Mouse (Mus musculus) olfactory bulb, adult 2 months (tissue): ENCODE measurements around the gene Rab20. TPM values are rescaled to one million over a fixed set of nuclear protein-coding genes. Genes with fewer than 3 reads are reported as not detected.

ENCODE experiments used
- H3K27ac ChIP-seq: fragments of 200-500 bp; 2 replicates; pipeline ENCODE4 v1.5.1; 2012; ENCODE audit warnings: low read depth, low read length; ENCODE audit not compliant: insufficient read depth
- H3K4me1 ChIP-seq: fragments of 200-500 bp; 2 replicates; pipeline ENCODE4 v1.6.1; 2012; ENCODE audit warnings: low read length; ENCODE audit not compliant: control insufficient read depth, insufficient read depth
- H3K4me3 ChIP-seq: fragments of 200-500 bp; 2 replicates; pipeline ENCODE4 v1.5.1; 2012; ENCODE audit warnings: mild to moderate bottlenecking, low read depth, low read length, moderate library complexity; ENCODE audit not compliant: insufficient read depth
- CTCF ChIP-seq: fragments of 200-500 bp; IDR thresholded peaks from 2 replicates; pipeline ENCODE4 v1.5.1; 2012; ENCODE audit warnings: low read depth, mild to moderate bottlenecking, low read length, moderate library complexity; ENCODE audit not compliant: insufficient read depth
- POLR2A ChIP-seq: fragments of 200-500 bp; IDR thresholded peaks from 2 replicates; pipeline ENCODE4 v1.6.1; 2012; ENCODE audit warnings: mild to moderate bottlenecking, low read depth, low read length, moderate library complexity; ENCODE audit not compliant: insufficient read depth
- WGBS: fragments of 180-500 bp; shearing (Covaris S2); methylation state at CpG from one replicate; pipeline ENCODE4 v1.1.7; 2018; 5-methylcytosine and 5-hydroxymethylcytosine counted together
- polyA plus RNA-seq: library from polyadenylated mRNA; stranded (reverse); fragments of >200 nt; gene quantifications from 2 replicates; pipeline ENCODE4 v1.2.4, GENCODE M21; 2012; ENCODE audit warnings: low replicate concordance; ENCODE audit not compliant: missing spikeins, insufficient read depth, insufficient read length

Rab20 gene
- not detected in 2 replicates for polyA plus RNA-seq

- Histone ChIP-seq H3K27ac (no peak within 1 kb of the TSS), H3K4me1 (peaks cover 21% of the 10 kb centered on the region), H3K4me3 (peak within 1 kb of the TSS; percentile 43)
- WGBS = under 1% methylated on average over 69 of the region's 69 CpGs
- TF ChIP-seq CTCF (no peak), POLR2A (no peak)
Measured at GRCm38 (mm10) chr8:11477811-11478761, at the start of gene Rab20. TSS of gene Rab20 (minus strand) at chr8:11478710.

GRCm38 (mm10) chr8:11523331-11523730, 44.8 kb upstream of the Rab20 start:
- WGBS = 91% methylated on average over 3 of the region's 3 CpGs
- no peak for TF ChIP-seq POLR2A
- TF ChIP-seq CTCF = no peak
- Histone ChIP-seq H3K4me3 (no peak overlapping the region), H3K4me1 (no peaks in the 10 kb centered on the region), H3K27ac (no peak overlapping the region)

GRCm38 (mm10) chr8:11518676-11519075, 40.2 kb upstream of the Rab20 start:
- Histone ChIP-seq H3K4me1 (no peaks in the 10 kb centered on the region), H3K4me3 (no peak overlapping the region), H3K27ac (no peak overlapping the region)
- TF ChIP-seq POLR2A (no peak), CTCF (no peak)
- 84% methylated on average over 11 of the region's 11 CpGs for WGBS

GRCm38 (mm10) chr8:11518056-11518396, 39.5 kb upstream of the Rab20 start:
- TF ChIP-seq CTCF (no peak), POLR2A (no peak)
- H3K27ac ChIP-seq = no peak overlapping the region
- WGBS = 87% methylated on average over 6 of the region's 6 CpGs
- no peak overlapping the region for H3K4me3 ChIP-seq
- H3K4me1 ChIP-seq = no peaks in the 10 kb centered on the region

GRCm38 (mm10) chr8:11517366-11518055, 39.0 kb upstream of the Rab20 start:
- no peak for TF ChIP-seq CTCF
- no peak for TF ChIP-seq POLR2A
- H3K27ac ChIP-seq = no peak overlapping the region
- no peak overlapping the region for H3K4me3 ChIP-seq
- no peaks in the 10 kb centered on the region for H3K4me1 ChIP-seq
- WGBS = 90% methylated on average over 16 of the region's 16 CpGs

DNA sequence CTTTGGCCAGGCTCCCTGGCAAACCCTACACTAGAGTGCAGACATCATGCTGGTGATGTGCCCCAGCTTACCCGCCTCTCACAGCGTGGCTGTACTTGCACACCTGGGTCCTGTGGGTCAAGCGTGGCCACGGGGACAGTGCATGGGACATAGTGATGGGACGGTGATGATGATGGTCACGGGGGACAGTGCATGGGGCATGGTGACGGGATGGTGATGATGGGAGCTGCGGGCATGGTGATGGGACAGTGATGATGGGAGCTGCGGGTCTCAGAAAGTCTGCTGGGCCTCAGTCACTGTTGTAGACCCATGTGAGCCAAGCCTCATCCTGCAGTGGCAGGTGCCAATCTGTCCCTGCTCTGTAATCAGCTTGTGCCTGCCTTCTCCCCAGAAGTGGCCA, 37.8 kb upstream of the Rab20 start:
- 94% methylated on average over 9 of the region's 9 CpGs for WGBS
- no peak for TF ChIP-seq CTCF
- Histone ChIP-seq H3K4me3 (no peak overlapping the region), H3K27ac (no peak overlapping the region), H3K4me1 (peaks cover 5% of the 10 kb centered on the region; the same call in 1 of the 2 replicates)

- 90% methylated on average over 5 of the region's 5 CpGs for WGBS
- TF ChIP-seq POLR2A (no peak), CTCF (no peak)
- Histone ChIP-seq H3K27ac (no peak overlapping the region), H3K4me3 (no peak overlapping the region), H3K4me1 (peaks cover 5% of the 10 kb centered on the region; the same call in 1 of the 2 replicates)
Measured at GRCm38 (mm10) chr8:11513247-11513646, 34.7 kb upstream of the Rab20 start.

DNA sequence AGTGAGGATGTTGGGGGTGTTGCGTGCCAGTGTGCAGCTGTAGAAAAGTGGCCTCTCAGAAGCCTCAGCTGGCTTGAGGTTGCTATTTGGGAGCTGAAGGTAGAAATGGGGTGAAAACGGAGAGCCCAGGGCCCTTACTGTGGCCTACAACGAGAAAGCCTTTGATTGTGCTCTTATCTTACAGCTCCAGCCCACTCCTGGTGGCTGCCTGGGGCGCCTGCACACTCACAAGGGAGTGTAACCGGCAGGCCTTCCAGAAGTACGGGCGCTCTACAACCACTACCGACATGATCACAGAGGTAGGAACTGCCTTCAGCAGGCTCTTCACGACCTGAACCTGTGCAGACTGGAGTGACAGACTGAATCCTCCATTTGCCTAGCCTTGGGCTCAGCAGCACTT, 34.2 kb upstream of the Rab20 start:
- WGBS = 92% methylated on average over 9 of the region's 9 CpGs
- no peak overlapping the region for H3K27ac ChIP-seq
- no peak for TF ChIP-seq CTCF
- TF ChIP-seq POLR2A = no peak
- H3K4me1 ChIP-seq = peaks cover 7% of the 10 kb centered on the region; the same call in 1 of the 2 replicates
- no peak overlapping the region for H3K4me3 ChIP-seq

GRCm38 (mm10) chr8:11510971-11511370, 32.5 kb upstream of the Rab20 start:
- H3K27ac ChIP-seq = no peak overlapping the region
- TF ChIP-seq POLR2A (no peak), CTCF (no peak)
- no peak overlapping the region for H3K4me3 ChIP-seq
- 56% methylated on average over 5 of the region's 5 CpGs for WGBS
- H3K4me1 ChIP-seq = peaks cover 10% of the 10 kb centered on the region
